Comparison of ENCODE assay signal across 8 mouse cellular contexts in the genomic region with DNA sequence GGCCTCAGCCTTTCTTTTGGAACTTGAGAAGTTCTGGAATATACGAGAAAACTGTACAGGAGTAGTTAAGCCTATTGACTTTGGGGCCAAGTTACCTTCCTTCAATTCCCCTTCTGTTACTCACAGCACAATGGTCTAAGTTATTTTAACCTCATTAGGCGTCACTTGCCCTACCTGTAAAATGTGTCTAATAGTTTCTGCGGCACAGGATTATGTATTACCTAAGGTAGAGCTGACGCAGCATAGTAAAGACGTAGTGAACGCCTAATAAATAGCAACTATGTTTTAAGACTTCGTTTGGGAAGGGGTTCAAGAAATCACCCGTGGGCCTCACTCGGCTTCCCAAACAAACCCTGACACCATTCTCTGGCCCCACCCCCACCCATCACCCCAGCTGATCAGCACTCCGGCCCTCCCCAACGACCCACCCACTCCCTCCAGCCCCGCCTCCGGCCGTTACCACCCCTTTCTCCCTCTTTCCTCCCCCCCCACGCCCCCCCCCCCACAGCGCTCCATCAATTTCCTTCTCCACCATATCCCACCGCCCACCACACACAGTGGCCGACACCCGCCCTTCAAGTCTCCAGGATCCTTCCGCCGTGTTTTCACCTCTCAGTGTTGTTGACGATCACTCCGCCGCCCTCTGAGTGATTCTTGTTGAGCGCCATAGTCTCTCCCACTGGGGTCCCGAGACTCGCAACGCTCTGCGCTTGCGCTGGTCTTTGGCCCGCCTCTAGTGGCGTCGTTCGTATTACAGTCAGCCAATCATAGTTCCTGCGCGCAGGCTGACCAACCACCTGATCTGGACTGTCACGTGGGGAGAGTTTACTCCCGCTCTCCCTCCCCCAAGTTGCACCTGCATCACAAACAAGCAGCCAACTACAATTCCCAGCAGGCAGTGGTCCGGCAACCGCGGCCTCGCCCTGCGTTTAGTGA. TPM values are rescaled to one million over a fixed set of nuclear protein-coding genes. Genes with fewer than 3 reads are reported as not detected.
DNase-seq lines count a peak whose midpoint lies in the region; ATAC-seq and TF ChIP-seq lines count a peak whose summit lies in the region.

Gene Wbp2, minus strand, starts transcription at position 738 of the 936 bp plus-strand sequence.

- DNase-seq in G1E (ENCODE audit: low spot score) = peak; percentile 96
- peak; percentile 94 to 99 for DNase-seq in cerebellum, adult 18-20 months
- peak; percentile 93 to 96 for DNase-seq in heart, postnatal 36 days
- peak; percentile 94 to 99 for DNase-seq in layer of hippocampus, adult 2 months (ENCODE audit: low spot score in 2 of 2)
- DNase-seq in lung, embryonic 14.5 days = peak; percentile 99
- DNase-seq in thymus, adult 2 months = peak; percentile 96

- no peaks in the 10 kb centered on the region for H3K9me3 ChIP-seq in G1E (replicated peaks)
- H3K9me3 ChIP-seq in forebrain, embryonic 16.5 days (ENCODE audit: control insufficient read depth, low read length) = no peaks in the 10 kb centered on the region
- H3K9me3 ChIP-seq in lung, embryonic 14.5 days (ENCODE audit: low read depth, low read length) = no peaks in the 10 kb centered on the region

- H3K27ac ChIP-seq in forebrain, embryonic 16.5 days (ENCODE audit: low read length) = peak within 1 kb of the TSS; percentile 77
- H3K27ac ChIP-seq in layer of hippocampus, adult 2 months = peak within 1 kb of the TSS; percentile 93
- peak within 1 kb of the TSS; percentile 84 for H3K27ac ChIP-seq in lung, embryonic 14.5 days (ENCODE audit: low read depth)
- peak within 1 kb of the TSS; percentile 87 for H3K27ac ChIP-seq in olfactory bulb, adult 2 months (ENCODE audit: insufficient read depth, low read depth, low read length)
- H3K27ac ChIP-seq in thymus, adult 2 months (ENCODE audit: control insufficient read depth, insufficient read depth, low read length) = peak within 1 kb of the TSS; percentile 74

- peaks cover 44% of the 10 kb centered on the region for H3K36me3 ChIP-seq in G1E (replicated peaks)
- H3K36me3 ChIP-seq in forebrain, embryonic 16.5 days (ENCODE audit: control insufficient read depth, insufficient read depth) = peaks cover 6% of the 10 kb centered on the region
- peaks cover 27% of the 10 kb centered on the region for H3K36me3 ChIP-seq in lung, embryonic 14.5 days (ENCODE audit: insufficient read depth)
- peaks cover 18% of the 10 kb centered on the region for H3K36me3 ChIP-seq in thymus, adult 2 months (ENCODE audit: control insufficient read depth, insufficient read depth, low read length)

- peak; percentile 78 for TF ChIP-seq POLR2A in olfactory bulb, adult 2 months (IDR thresholded peaks at IDR 0.05; ENCODE audit: insufficient read depth, low read depth, low read length)
- TF ChIP-seq POLR2A in thymus, adult 2 months (IDR thresholded peaks at IDR 0.05; ENCODE audit: control insufficient read depth, extremely low read depth, insufficient read depth, low read length, poor library complexity) = peak; percentile 84

- H3K4me2 ChIP-seq in forebrain, embryonic 16.5 days (ENCODE audit: low read length) = peak within 1 kb of the TSS; percentile 74
- H3K4me2 ChIP-seq in lung, embryonic 14.5 days = peak within 1 kb of the TSS; percentile 67

- ATAC-seq in G1E (ENCODE audit: extremely low read depth, insufficient number of reproducible peaks, low FRiP score, poor library complexity, severe bottlenecking) = peak; percentile 93
- ATAC-seq in forebrain, embryonic 16.5 days = peak; percentile 97
- ATAC-seq in lung, embryonic 14.5 days (ENCODE audit: insufficient read depth) = peak; percentile 96

- intact Hi-C loops in heart, postnatal 36 days (cut with DNase I) = loop anchor here (1.0 to 5.0 kb wide), 2 partner anchors 56 to 131 kb away; partner anchors contain the start of gene Unk

- peaks cover 71% of the 10 kb centered on the region for H3K4me1 ChIP-seq in G1E (ENCODE audit: insufficient read depth, low read depth, low read length)
- peaks cover 17% of the 10 kb centered on the region for H3K4me1 ChIP-seq in forebrain, embryonic 16.5 days (replicated peaks; ENCODE audit: control insufficient read depth, insufficient read depth, low read length)
- peaks cover 6% of the 10 kb centered on the region; the same call in 1 of the 2 replicates for H3K4me1 ChIP-seq in lung, embryonic 14.5 days (ENCODE audit: insufficient read depth)
- H3K4me1 ChIP-seq in olfactory bulb, adult 2 months (ENCODE audit: control insufficient read depth, insufficient read depth, low read length) = peaks cover 8% of the 10 kb centered on the region
- peaks cover 9% of the 10 kb centered on the region for H3K4me1 ChIP-seq in thymus, adult 2 months (replicated peaks; ENCODE audit: control insufficient read depth, insufficient read depth, low read length)

- no peaks in the 10 kb centered on the region for H3K27me3 ChIP-seq in G1E (ENCODE audit: insufficient read depth, low read length)
- H3K27me3 ChIP-seq in forebrain, embryonic 16.5 days (replicated peaks; ENCODE audit: control insufficient read depth, insufficient read depth, low read length) = no peaks in the 10 kb centered on the region
- no peaks in the 10 kb centered on the region for H3K27me3 ChIP-seq in lung, embryonic 14.5 days (ENCODE audit: insufficient read depth, low read length)
- H3K27me3 ChIP-seq in thymus, adult 2 months (ENCODE audit: control insufficient read depth, insufficient read depth, low read length) = no peaks in the 10 kb centered on the region

- 4% methylated on average over 37 of the region's 43 CpGs for WGBS in forebrain, embryonic 16.5 days
- WGBS in lung, embryonic 14.5 days = 4% methylated on average over 41 of the region's 43 CpGs
- WGBS in olfactory bulb, adult 2 months = 2% methylated on average over 41 of the region's 43 CpGs
- 3% methylated on average over 40 of the region's 43 CpGs for WGBS in thymus, adult 2 months

- H3K9ac ChIP-seq in forebrain, embryonic 16.5 days (replicated peaks; ENCODE audit: low read depth, low read length) = peak within 1 kb of the TSS; percentile 52
- peak within 1 kb of the TSS; percentile 49 for H3K9ac ChIP-seq in lung, embryonic 14.5 days

- peak within 1 kb of the TSS; percentile 73 for H3K4me3 ChIP-seq in G1E (ENCODE audit: low read depth, low read length)
- peak within 1 kb of the TSS; percentile 67 for H3K4me3 ChIP-seq in forebrain, embryonic 16.5 days (replicated peaks; ENCODE audit: low read length)
- H3K4me3 ChIP-seq in layer of hippocampus, adult 2 months = peak within 1 kb of the TSS; percentile 69
- H3K4me3 ChIP-seq in lung, embryonic 14.5 days (ENCODE audit: low read depth, low read length) = peak within 1 kb of the TSS; percentile 41
- H3K4me3 ChIP-seq in olfactory bulb, adult 2 months (ENCODE audit: insufficient read depth, low read depth, low read length) = peak within 1 kb of the TSS; percentile 83
- peak within 1 kb of the TSS; percentile 62 for H3K4me3 ChIP-seq in thymus, adult 2 months (ENCODE audit: control insufficient read depth, insufficient read depth, low read length)

- TF ChIP-seq CTCF in G1E (IDR thresholded peaks at IDR 0.05; ENCODE audit: low read depth, low read length) = no peak
- TF ChIP-seq CTCF in layer of hippocampus, adult 2 months (conservative IDR thresholded peaks at IDR 0.05) = peak; percentile 61
- TF ChIP-seq CTCF in lung, embryonic 14.5 days (IDR thresholded peaks at IDR 0.05; ENCODE audit: low read depth) = peak; percentile 57
- no peak for TF ChIP-seq CTCF in olfactory bulb, adult 2 months (IDR thresholded peaks at IDR 0.05; ENCODE audit: insufficient read depth, low read depth, low read length)
- peak; percentile 62 for TF ChIP-seq CTCF in thymus, adult 2 months (IDR thresholded peaks at IDR 0.05; ENCODE audit: borderline replicate concordance, control insufficient read depth, extremely low read depth, insufficient read depth, low read length, poor library complexity)

RNA-seq across cellular contexts. Expression of gene Wbp2, which starts in this region (rescaled TPM):
- 160 and 169 TPM in 2 replicates for total RNA-seq in G1E (2014; fragmentation: Nextera tagmentation)
- total RNA-seq in G1E (2017) = 55.9 and 61.6 TPM in 2 replicates
- 499 and 545 TPM in 2 replicates for polyA plus RNA-seq in G1E (2012)
- polyA plus RNA-seq in forebrain, embryonic 16.5 days (2015; fragmentation: Nextera tagmentation; extraction: Ambion mirVana) = 162 and 163 TPM in 2 replicates
- total RNA-seq in heart, postnatal 36 days (2021) = 100 to 1,000 TPM in 1 of 2 experiments, 10 to 100 TPM in 1; 97.0 to 106 TPM
- total RNA-seq in layer of hippocampus, adult 2 months (2021) = 100 to 1,000 TPM; 417 to 440 TPM
- 66.5 and 69.8 TPM in 2 replicates for polyA plus RNA-seq in lung, embryonic 14.5 days (2014; fragmentation: Nextera tagmentation; extraction: Ambion mirVana)
- 339 TPM in 1 of 2 replicates, not detected in the other for polyA plus RNA-seq in olfactory bulb, adult 2 months (2012; ENCODE audit: insufficient read depth, insufficient read length, low replicate concordance, missing spikeins)
- 288 and 314 TPM in 2 replicates for polyA plus RNA-seq in thymus, adult 2 months (2012; rRNA removed)

Comparison
In these comparisons a context has a peak if more than half of its experiments do, and no peak if none do; other contexts are left out.
1. Peak in every context shown above with its lines: DNase-seq, ATAC-seq, H3K4me3 ChIP-seq and H3K27ac ChIP-seq.
2. CTCF ChIP-seq: peak in layer of hippocampus, adult 2 months (single experiment), lung, embryonic 14.5 days (single experiment) and thymus, adult 2 months (single experiment); none in G1E (single experiment) and olfactory bulb, adult 2 months (single experiment).